Mouse (Mus musculus) CH12.LX (cell line): Measurements from ENCODE around the gene Dner.

Source experiments
- CHD2 ChIP-seq: IDR thresholded peaks from 2 replicates; pipeline ENCODE4 v1.6.1; 2011; ENCODE audit warnings: low read length, improper control_type of control experiment
- CTCF ChIP-seq, 2 experiments: IDR thresholded peaks in 1 of 2; conservative IDR thresholded peaks in 1 of 2; 2 replicates each; pipeline ENCODE4 v1.5.1; 2011 to 2012; ENCODE audit warnings: low read depth in 2 of 2, low read length in 2 of 2, improper control_type of control experiment in 1 of 2, inconsistent platforms in 1 of 2, mild to moderate bottlenecking in 1 of 2, moderate library complexity in 1 of 2
- JUN ChIP-seq: IDR thresholded peaks from 2 replicates; pipeline ENCODE4 v1.6.1; 2011; ENCODE audit warnings: low read depth, mild to moderate bottlenecking, low read length, improper control_type of control experiment, moderate library complexity; ENCODE audit not compliant: insufficient read depth
- KAT2A ChIP-seq: IDR thresholded peaks from 2 replicates; pipeline ENCODE4 v1.6.1; 2012; ENCODE audit warnings: low read length, improper control_type of control experiment, inconsistent platforms; ENCODE audit not compliant: insufficient replicate concordance
- POLR2A ChIP-seq: IDR thresholded peaks from 2 replicates; pipeline ENCODE4 v1.6.1; 2011; ENCODE audit warnings: low read depth, mild to moderate bottlenecking, improper control_type of control experiment, low read length
- RCOR1 ChIP-seq: conservative IDR thresholded peaks from 2 replicates; pipeline ENCODE4 v1.6.1; 2012; ENCODE audit warnings: low read depth, mild to moderate bottlenecking, inconsistent platforms, low read length, improper control_type of control experiment
- SIN3A ChIP-seq: IDR thresholded peaks from 2 replicates; pipeline ENCODE4 v1.6.1; 2012; ENCODE audit warnings: low read length, improper control_type of control experiment, inconsistent platforms
- TBP ChIP-seq: conservative IDR thresholded peaks from 2 replicates; pipeline ENCODE4 v1.6.1; 2011; ENCODE audit warnings: low read depth, low read length, improper control_type of control experiment
- USF1 ChIP-seq: IDR thresholded peaks from 2 replicates; pipeline ENCODE4 v1.6.1; 2014; ENCODE audit warnings: low read depth, mild to moderate bottlenecking, inconsistent platforms, low read length, improper control_type of control experiment

- no peak for TF ChIP-seq JUN
- TF ChIP-seq TBP, result no peak
- TF ChIP-seq POLR2A, result no peak
- TF ChIP-seq KAT2A, result no peak
- no peak for TF ChIP-seq CTCF (conservative IDR thresholded peaks at IDR 0.05 in 1 of 2, IDR thresholded peaks at IDR 0.05 in 1 of 2; ENCODE audit: low read depth in 2 of 2, low read length in 2 of 2)
- no peak for TF ChIP-seq RCOR1
- TF ChIP-seq SIN3A, result no peak
- TF ChIP-seq CHD2, result no peak
- no peak for TF ChIP-seq USF1
These were observed 146.0 kb downstream of the Dner start for GRCm38 (mm10) chr1:84550065-84550368.
